Mouse (Mus musculus): ENCODE measurements around the gene Cd200r4. TPM values are rescaled to one million over a fixed set of nuclear protein-coding genes. Genes with fewer than 3 reads are reported as not detected.

The Cd200r4 gene
- 0.12 and 0.15 TPM in 2 replicates for polyA plus RNA-seq (2014; fragmentation: Nextera tagmentation; extraction: Ambion mirVana)

DNA sequence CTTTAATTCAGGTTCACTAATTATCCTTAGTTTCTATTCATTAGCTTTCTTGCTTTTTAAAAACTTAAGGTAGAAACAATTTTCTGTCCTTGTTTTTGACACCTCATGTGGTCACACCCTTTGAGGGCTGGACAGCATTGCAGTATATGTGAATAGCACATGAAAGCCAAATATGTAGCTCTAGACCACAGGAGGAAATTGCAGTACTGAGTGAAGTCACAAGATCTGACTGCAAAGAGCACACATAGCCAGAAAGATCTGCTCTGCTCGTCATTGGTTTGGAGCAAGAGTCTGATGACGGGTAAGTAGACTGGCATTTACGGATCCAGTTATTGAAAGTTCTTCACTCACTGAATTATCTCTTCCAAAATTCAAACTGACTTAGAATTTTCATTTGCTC lies at the start of gene Cd200r4:
Cd200r4 (plus strand) TSS at position 190 of the 400 bp plus-strand sequence.
- H3K4me3 ChIP-seq (ENCODE audit: control insufficient read depth in 1 of 2, insufficient read depth in 1 of 2, low read depth in 1 of 2, low read length in 2 of 2): no peak within 1 kb of the TSS
- H3K36me3 ChIP-seq (ENCODE audit: control insufficient read depth, insufficient read depth, low read length): no peaks in the 10 kb centered on the region
- H3K4me1 ChIP-seq (ENCODE audit: control insufficient read depth in 2 of 2, insufficient read depth in 2 of 2, low read length in 2 of 2): no peaks in the 10 kb centered on the region
- ATAC-seq (ENCODE audit: insufficient number of reproducible peaks, insufficient read depth, low FRiP score, low read depth): no peak
- H3K9ac ChIP-seq (ENCODE audit: low read length): no peak within 1 kb of the TSS
- H3K9me3 ChIP-seq (ENCODE audit: control insufficient read depth, low read length): no peaks in the 10 kb centered on the region
- no peak within 1 kb of the TSS for H3K4me2 ChIP-seq (ENCODE audit: low read length)
- no peak within 1 kb of the TSS for H3K27ac ChIP-seq (replicated peaks in 1 of 2; ENCODE audit: control insufficient read depth in 1 of 2, insufficient read depth in 1 of 2, low read depth in 2 of 2, low read length in 2 of 2)
- H3K27me3 ChIP-seq (ENCODE audit: control insufficient read depth, insufficient read depth, low read length): no peaks in the 10 kb centered on the region
- WGBS: 82% methylated on average over 3 of the region's 3 CpGs

DNA sequence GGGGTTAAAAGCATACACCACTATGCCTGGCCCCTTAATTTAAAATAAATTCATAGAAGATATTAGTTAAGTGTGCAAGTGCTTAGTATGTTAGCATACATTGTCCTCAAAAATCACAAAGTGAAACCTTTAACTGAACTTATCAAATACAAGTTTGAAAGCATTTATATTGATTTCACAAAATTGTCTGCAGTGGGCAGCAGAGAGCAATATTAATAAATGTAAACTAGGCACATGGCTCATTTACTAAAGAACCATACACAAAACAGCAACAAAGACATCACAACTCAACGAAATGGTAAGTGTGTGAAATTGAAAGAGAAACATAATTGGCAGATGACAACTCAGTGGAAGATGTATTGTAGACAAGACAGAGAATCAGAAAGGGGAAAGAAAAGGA lies 49.7 kb upstream of the Cd200r4 start:
- WGBS: 43% methylated on average over 1 of the region's 1 CpGs
- H3K4me1 ChIP-seq (ENCODE audit: control insufficient read depth in 2 of 2, insufficient read depth in 2 of 2, low read length in 2 of 2): peaks cover 0 to 3% of the 10 kb centered on the region in 2 experiments; a peak in 1 of 4 replicates

DNA sequence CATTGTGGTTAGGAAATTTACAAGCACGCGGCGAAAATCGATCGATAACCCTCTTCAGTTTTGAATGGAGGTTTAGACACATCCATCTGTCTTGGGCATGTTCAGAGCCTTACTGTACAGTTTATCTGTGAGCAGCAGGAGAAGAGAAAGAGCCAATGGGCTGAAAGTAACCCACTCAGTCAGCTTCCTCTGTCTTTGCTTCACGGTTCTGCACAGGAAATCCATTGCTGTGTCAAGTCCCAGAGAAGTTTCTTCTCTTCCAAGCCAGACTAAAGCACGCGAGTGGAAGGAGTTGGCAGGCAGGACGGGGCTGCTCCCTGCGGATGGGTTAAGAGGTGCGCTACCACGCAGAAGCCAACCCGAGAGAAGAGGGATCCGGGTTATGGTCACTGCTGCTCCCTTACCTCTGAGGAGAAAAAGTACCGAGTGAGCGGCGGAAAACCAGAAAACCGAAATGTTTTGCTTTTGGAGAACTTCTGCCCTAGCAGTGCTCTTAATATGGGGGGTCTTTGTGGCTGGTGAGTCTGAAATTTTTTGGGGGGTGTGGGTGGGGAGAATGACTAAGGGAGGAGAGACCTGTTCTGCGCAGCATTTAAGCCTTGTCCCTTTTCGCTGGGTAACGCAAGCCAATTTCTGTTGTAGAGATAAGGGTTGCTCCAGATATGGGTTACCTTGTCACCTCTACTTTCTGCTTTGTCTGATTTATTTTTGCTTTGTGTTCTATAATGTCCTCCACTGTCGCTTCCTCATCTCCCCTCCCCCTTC lies 45.8 kb upstream of the Cd200r4 start, which contains the start of gene Cd200r1:
Cd200r1 (plus strand) TSS at position 182 of the 765 bp plus-strand sequence.
- Histone ChIP-seq H3K4me1 (ENCODE audit: control insufficient read depth in 2 of 2, insufficient read depth in 2 of 2, low read length in 2 of 2) (peaks cover 0 to 3% of the 10 kb centered on the region in 2 experiments; a peak in 1 of 4 replicates), H3K9ac (ENCODE audit: low read length) (peak within 1 kb of the TSS; percentile 44; the same call in 1 of the 2 replicates), H3K27me3 (ENCODE audit: control insufficient read depth, insufficient read depth, low read length) (no peaks in the 10 kb centered on the region), H3K9me3 (ENCODE audit: control insufficient read depth, low read length) (no peaks in the 10 kb centered on the region), H3K36me3 (ENCODE audit: control insufficient read depth, insufficient read depth, low read length) (no peaks in the 10 kb centered on the region), H3K4me2 (ENCODE audit: low read length) (peak within 1 kb of the TSS; percentile 53), H3K27ac (replicated peaks in 1 of 2; ENCODE audit: control insufficient read depth in 1 of 2, insufficient read depth in 1 of 2, low read depth in 2 of 2, low read length in 2 of 2) (no peak within 1 kb of the TSS), H3K4me3 (ENCODE audit: control insufficient read depth in 1 of 2, insufficient read depth in 1 of 2, low read depth in 1 of 2, low read length in 2 of 2) (peak within 1 kb of the TSS; percentile 17 to 21)
- ATAC-seq (ENCODE audit: insufficient number of reproducible peaks, insufficient read depth, low FRiP score, low read depth): no peak
- 64% methylated on average over 22 of the region's 22 CpGs for WGBS

More for the DNA sequence above, 49.7 kb upstream of the Cd200r4 start:
- H3K36me3 ChIP-seq (ENCODE audit: control insufficient read depth, insufficient read depth, low read length): no peaks in the 10 kb centered on the region
- no peak overlapping the region for H3K4me2 ChIP-seq (ENCODE audit: low read length)
- no peak overlapping the region for H3K27ac ChIP-seq (replicated peaks in 1 of 2; ENCODE audit: control insufficient read depth in 1 of 2, insufficient read depth in 1 of 2, low read depth in 2 of 2, low read length in 2 of 2)
- no peaks in the 10 kb centered on the region for H3K9me3 ChIP-seq (ENCODE audit: control insufficient read depth, low read length)
- no peak overlapping the region for H3K4me3 ChIP-seq (ENCODE audit: control insufficient read depth in 1 of 2, insufficient read depth in 1 of 2, low read depth in 1 of 2, low read length in 2 of 2)
- ATAC-seq (ENCODE audit: insufficient number of reproducible peaks, insufficient read depth, low FRiP score, low read depth): no peak
- H3K9ac ChIP-seq (ENCODE audit: low read length): no peak overlapping the region
- H3K27me3 ChIP-seq (ENCODE audit: control insufficient read depth, insufficient read depth, low read length): no peaks in the 10 kb centered on the region

DNA sequence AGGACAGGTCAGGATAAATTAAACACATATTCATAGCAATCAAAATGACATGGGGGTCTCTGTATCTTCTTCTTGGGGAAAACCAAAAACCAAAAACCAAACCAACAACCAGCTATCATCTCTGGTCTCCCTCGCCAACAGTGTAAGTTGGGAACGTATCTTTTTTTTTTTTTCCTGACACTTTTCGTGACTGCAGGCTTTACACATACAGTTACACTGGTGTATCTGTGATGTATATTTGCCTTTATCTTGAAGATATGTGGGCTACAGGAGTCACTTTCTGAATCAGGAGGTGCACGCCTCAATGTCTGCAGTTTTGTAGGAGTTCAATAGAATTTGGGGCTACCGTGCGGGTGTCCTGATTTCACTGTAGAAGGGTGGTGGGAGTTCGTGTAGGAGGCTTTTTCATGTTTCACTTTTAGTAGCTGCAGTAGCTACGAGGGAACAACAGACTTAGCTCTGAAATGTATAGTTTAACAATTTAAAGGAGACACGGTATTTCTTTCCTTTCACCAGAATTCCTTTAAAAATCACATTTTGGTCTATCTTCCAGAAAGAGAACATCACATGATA lies 45.1 kb upstream of the Cd200r4 start:
- Histone ChIP-seq H3K9ac (ENCODE audit: low read length) (no peak overlapping the region), H3K4me3 (ENCODE audit: control insufficient read depth in 1 of 2, insufficient read depth in 1 of 2, low read depth in 1 of 2, low read length in 2 of 2) (peak overlapping the region in 1 of 2 experiments; percentile 21; a peak in 2 of 4 replicates)
- 67% methylated on average over 9 of the region's 9 CpGs for WGBS

DNA sequence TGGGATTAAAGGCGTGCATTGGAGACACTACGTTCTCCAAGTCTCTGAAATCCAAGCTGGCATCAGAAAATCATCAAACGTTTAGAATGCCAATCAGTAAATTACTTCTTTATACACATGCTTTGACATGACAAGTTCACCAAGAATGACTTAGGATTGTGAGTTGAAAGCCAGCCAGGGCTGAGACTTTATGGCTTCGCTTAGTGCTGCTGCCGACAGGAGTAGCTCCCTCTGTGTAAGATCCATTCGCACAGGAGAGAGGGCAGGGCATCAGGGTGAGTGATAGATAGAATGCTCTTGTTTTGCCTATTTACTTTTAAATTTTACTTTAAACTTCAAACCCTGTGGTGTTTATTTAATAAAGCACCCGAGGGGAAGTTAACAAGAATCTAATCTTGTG lies 44.0 kb upstream of the Cd200r4 start:
- Histone ChIP-seq H3K4me1 (ENCODE audit: control insufficient read depth in 2 of 2, insufficient read depth in 2 of 2, low read length in 2 of 2) (peaks cover 0 to 3% of the 10 kb centered on the region in 2 experiments; a peak in 1 of 4 replicates), H3K36me3 (ENCODE audit: control insufficient read depth, insufficient read depth, low read length) (no peaks in the 10 kb centered on the region), H3K9ac (ENCODE audit: low read length) (no peak overlapping the region), H3K27me3 (ENCODE audit: control insufficient read depth, insufficient read depth, low read length) (no peaks in the 10 kb centered on the region), H3K27ac (replicated peaks in 1 of 2; ENCODE audit: control insufficient read depth in 1 of 2, insufficient read depth in 1 of 2, low read depth in 2 of 2, low read length in 2 of 2) (no peak overlapping the region), H3K4me3 (ENCODE audit: control insufficient read depth in 1 of 2, insufficient read depth in 1 of 2, low read depth in 1 of 2, low read length in 2 of 2) (no peak overlapping the region), H3K9me3 (ENCODE audit: control insufficient read depth, low read length) (no peaks in the 10 kb centered on the region), H3K4me2 (ENCODE audit: low read length) (no peak overlapping the region)
- ATAC-seq (ENCODE audit: insufficient number of reproducible peaks, insufficient read depth, low FRiP score, low read depth): no peak
- WGBS: 79% methylated on average over 7 of the region's 7 CpGs

More for the DNA sequence above, 45.1 kb upstream of the Cd200r4 start:
- ATAC-seq (ENCODE audit: insufficient number of reproducible peaks, insufficient read depth, low FRiP score, low read depth): no peak
- peaks cover 0 to 3% of the 10 kb centered on the region in 2 experiments; a peak in 1 of 4 replicates for H3K4me1 ChIP-seq (ENCODE audit: control insufficient read depth in 2 of 2, insufficient read depth in 2 of 2, low read length in 2 of 2)
- no peaks in the 10 kb centered on the region for H3K9me3 ChIP-seq (ENCODE audit: control insufficient read depth, low read length)
- no peaks in the 10 kb centered on the region for H3K27me3 ChIP-seq (ENCODE audit: control insufficient read depth, insufficient read depth, low read length)
- no peaks in the 10 kb centered on the region for H3K36me3 ChIP-seq (ENCODE audit: control insufficient read depth, insufficient read depth, low read length)
- H3K27ac ChIP-seq (replicated peaks in 1 of 2; ENCODE audit: control insufficient read depth in 1 of 2, insufficient read depth in 1 of 2, low read depth in 2 of 2, low read length in 2 of 2): no peak overlapping the region
- peak overlapping the region; percentile 53 for H3K4me2 ChIP-seq (ENCODE audit: low read length)

DNA sequence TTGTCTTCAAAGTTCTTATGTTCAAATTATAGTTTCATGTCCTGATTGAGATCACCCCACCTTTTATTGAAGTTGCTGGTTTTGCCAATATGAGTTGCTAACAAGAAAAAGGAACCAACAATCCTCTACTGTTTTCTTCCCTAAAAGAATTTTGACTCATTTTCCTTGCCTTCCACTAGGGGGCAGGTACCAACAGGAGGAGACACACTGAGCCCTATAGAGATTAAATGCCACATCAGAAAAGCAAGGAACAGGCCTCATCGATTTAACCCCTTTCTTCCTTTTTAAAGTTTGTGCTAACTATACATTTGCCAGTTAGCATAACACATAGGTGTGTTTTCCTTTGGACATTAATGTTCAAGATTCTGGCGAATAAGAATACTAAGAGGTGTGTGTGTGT lies 43.6 kb upstream of the Cd200r4 start:
- H3K27ac ChIP-seq (replicated peaks in 1 of 2; ENCODE audit: control insufficient read depth in 1 of 2, insufficient read depth in 1 of 2, low read depth in 2 of 2, low read length in 2 of 2): no peak overlapping the region
- H3K9me3 ChIP-seq (ENCODE audit: control insufficient read depth, low read length): no peaks in the 10 kb centered on the region
- H3K4me3 ChIP-seq (ENCODE audit: control insufficient read depth in 1 of 2, insufficient read depth in 1 of 2, low read depth in 1 of 2, low read length in 2 of 2): no peak overlapping the region
- WGBS: 50% methylated on average over 2 of the region's 2 CpGs
- ATAC-seq (ENCODE audit: insufficient number of reproducible peaks, insufficient read depth, low FRiP score, low read depth): no peak
- H3K9ac ChIP-seq (ENCODE audit: low read length): no peak overlapping the region
- no peaks in the 10 kb centered on the region for H3K36me3 ChIP-seq (ENCODE audit: control insufficient read depth, insufficient read depth, low read length)
- no peak overlapping the region for H3K4me2 ChIP-seq (ENCODE audit: low read length)
- peaks cover 0 to 3% of the 10 kb centered on the region in 2 experiments; a peak in 1 of 4 replicates for H3K4me1 ChIP-seq (ENCODE audit: control insufficient read depth in 2 of 2, insufficient read depth in 2 of 2, low read length in 2 of 2)
- no peaks in the 10 kb centered on the region for H3K27me3 ChIP-seq (ENCODE audit: control insufficient read depth, insufficient read depth, low read length)

DNA sequence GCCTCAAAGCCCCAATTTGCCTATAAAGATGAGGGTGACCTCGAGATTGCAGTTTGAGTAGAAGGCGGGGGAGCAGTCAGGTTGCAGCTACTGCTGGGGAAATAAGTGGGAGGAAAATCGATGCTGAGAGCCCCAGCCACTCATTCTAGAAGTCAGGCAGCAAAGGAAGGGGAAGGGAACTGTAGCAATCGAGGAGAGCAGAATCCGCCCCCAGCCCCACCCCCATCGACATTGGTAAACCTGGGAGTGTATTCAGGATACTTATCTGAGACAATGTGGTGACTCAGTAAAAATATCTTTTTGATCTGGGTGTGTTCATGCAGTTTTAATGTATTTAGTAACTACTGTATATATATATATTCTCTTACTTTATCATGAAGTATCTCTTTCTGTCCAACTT lies 39.0 kb upstream of the Cd200r4 start:
- 71% methylated on average over 6 of the region's 6 CpGs for WGBS
- H3K27me3 ChIP-seq (ENCODE audit: control insufficient read depth, insufficient read depth, low read length): no peaks in the 10 kb centered on the region
- H3K27ac ChIP-seq (replicated peaks in 1 of 2; ENCODE audit: control insufficient read depth in 1 of 2, insufficient read depth in 1 of 2, low read depth in 2 of 2, low read length in 2 of 2): no peak overlapping the region
- no peaks in the 10 kb centered on the region for H3K9me3 ChIP-seq (ENCODE audit: control insufficient read depth, low read length)
- no peak overlapping the region for H3K4me3 ChIP-seq (ENCODE audit: control insufficient read depth in 1 of 2, insufficient read depth in 1 of 2, low read depth in 1 of 2, low read length in 2 of 2)
- H3K36me3 ChIP-seq (ENCODE audit: control insufficient read depth, insufficient read depth, low read length): no peaks in the 10 kb centered on the region
- no peaks in the 10 kb centered on the region for H3K4me1 ChIP-seq (ENCODE audit: control insufficient read depth in 2 of 2, insufficient read depth in 2 of 2, low read length in 2 of 2)
- no peak overlapping the region for H3K4me2 ChIP-seq (ENCODE audit: low read length)
- H3K9ac ChIP-seq (ENCODE audit: low read length): no peak overlapping the region
- no peak for ATAC-seq (ENCODE audit: insufficient number of reproducible peaks, insufficient read depth, low FRiP score, low read depth)

All from heart, embryonic 14.5 days (tissue).